Mouse (Mus musculus) urinary bladder, postnatal 14 days (tissue): ENCODE results near the gene Impdh2.

Experiments
- DNase-seq: peaks from one replicate; pipeline ENCODE4 v3.0.0; 2021; ENCODE audit warnings: low spot score

Impdh2 gene

DNA sequence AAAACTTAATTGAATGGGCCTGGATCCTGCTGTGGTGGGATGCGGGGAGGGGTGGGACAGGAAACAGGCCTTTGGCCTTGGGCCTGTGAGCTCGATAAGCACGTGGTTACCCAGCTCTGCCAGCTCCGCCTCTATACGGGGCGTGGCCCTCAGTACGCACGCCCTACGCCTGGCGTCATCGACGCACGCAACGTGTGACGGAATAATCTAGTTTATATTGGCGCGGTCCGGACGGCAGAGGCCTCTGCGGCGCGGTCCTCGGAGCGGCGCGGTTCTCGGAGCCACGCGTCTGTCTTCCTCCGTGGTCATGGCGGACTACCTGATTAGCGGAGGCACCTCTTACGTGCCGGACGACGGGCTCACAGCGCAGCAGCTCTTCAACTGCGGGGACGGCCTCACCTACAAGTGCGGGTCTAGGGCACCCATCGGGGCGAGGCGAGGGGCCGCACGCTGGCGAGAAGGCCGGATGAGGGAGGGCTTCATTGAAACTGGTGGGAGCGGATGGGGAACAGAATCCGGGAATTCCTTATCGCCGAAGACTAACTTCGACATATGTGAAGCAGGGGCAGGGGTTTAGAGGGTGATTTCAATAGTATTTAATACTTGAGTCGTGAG, at the start of gene Impdh2:
Gene Impdh2, plus strand, starts transcription at position 60 of the 615 bp plus-strand sequence.
- peak; percentile 94 for DNase-seq

DNA sequence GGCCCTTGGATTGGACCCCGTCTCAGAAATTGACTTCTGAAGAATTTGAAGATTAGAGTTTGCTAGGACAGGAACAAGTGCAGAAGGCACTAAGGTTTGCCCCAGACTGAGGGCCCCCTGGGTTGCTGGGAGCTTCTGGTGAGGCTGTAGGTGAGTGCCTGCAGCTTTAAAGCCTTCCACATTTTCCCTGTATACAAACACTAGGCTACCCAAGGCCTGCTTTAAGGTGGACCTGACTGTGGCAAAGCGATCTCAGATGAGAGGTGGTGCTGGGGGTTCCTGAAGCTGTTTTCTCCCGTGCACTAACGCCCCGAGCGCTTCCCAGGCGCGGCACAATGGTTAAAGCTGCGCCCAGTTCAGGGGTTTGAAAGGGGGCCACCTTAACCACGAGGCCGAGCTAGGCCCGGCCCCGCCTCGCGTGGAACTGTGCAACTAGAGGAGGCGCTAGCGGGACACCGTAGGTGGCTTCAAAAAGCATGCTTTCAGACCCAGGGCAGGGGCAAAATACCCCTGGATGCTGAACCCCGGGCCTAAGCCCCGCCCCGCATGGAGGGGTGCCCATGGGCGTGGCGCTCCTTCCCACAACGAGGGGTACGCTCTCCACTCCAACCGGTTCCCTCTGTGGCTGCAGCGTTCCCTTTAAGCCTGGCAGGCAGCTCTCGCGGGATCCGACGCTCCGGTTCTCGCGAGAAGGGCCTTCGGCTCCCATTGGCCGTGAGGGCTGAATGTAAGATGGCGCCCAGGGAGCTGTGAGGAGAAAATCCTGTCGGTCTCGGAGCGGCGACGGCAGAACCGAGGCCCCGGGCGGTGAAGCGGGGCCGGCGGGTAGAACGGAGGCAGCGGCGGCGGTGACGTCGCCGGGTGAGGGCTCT, 43.5 kb upstream of the Impdh2 start, which contains the start of gene Qrich1:
Gene Qrich1, plus strand, starts transcription at position 427 of the 872 bp plus-strand sequence.
- DNase-seq = peak; percentile 95

DNA sequence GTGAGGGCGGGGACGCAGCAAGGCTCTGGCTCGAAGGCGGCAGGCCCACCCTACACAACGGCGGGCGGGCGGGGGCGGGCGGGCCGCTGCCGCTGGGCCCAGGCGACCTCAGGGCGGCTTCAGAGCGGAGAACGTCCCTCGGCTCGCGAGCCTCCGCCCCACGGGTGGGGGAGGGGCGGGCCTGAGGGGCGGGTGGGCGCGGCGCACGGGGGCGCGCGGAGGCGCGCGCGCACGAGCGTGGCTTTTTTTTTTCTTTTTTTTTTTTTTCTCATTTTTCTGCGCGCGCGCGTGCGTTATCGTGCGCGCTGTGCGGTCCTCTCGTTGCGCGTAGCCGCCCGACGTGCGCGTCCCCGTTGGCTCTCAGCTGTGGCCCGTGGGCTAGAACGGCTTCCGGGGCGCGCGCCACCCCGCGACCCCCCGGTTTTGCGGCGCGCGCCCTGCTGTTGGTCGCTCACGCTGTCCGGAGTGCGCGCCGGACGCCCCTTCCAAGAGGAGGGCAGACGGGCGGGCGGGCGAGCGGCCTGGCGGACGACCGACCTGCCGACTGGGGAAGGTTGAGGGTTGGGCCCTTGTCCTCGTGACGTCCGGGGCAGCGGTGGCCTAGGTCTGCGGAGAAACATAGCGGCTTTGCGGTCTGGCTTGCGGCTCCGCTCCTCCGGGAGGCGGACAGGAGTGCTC, 42.7 kb upstream of the Impdh2 start:
- peak; percentile 85 for DNase-seq

DNA sequence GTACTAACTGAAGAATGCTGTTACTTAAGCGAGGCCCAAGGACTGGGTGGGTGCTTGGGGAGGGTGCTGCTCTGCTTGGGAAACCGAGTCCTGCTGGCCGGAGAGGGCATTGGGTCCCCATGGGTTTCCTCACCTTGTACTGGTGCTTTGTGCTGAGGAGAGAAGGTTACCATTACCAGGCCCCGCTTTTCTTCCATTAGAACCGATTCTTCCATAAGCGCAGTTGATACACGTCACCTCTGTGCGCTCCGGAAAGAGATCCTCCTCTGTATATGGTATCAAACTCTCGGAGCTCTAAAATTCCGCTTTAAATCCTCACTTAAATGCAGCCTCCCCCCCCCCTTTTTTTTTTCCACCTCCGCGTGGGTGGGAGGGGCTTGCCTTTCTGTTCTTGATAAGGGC, 42.2 kb upstream of the Impdh2 start:
- peak; percentile 31 for DNase-seq

DNA sequence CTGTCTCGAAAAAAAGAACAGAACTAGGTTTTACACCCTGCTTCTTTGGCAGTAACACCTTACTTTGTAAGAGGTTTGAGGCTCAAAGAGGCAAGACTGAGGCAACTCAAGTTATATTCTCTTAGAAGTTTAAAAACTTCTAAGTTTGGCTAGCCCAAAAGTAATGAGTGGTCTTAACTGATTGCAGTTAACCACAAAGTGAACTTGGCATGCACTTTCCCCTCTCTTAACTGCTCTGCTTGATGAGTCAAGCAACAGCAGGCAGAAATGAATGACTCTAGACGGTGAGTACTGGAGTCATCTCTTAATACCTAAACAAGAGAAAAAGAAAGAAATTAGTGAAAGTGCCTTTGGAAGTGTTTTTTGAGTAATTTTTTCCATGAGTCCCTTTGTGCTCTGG, 38.5 kb upstream of the Impdh2 start:
- DNase-seq = no peak

DNA sequence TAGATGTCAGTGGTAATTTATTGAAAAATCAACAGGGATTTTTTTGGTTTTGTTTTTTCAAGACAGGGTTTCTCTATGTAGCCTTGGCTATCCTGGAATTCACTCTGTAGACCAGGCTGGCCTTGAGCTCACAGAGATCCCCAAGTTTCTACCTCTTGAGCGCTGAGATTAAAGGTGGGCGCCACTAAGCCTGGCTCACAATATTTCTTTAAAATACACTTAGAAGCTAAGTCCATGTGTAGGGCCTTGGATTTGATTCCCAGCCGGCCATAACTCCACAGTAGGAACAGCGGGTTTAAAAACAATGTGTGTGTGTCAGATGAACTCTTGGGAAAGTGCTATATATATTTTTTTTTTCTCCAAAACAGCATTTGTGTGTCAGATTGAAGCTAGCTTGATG, 36.7 kb upstream of the Impdh2 start:
- no peak for DNase-seq

DNA sequence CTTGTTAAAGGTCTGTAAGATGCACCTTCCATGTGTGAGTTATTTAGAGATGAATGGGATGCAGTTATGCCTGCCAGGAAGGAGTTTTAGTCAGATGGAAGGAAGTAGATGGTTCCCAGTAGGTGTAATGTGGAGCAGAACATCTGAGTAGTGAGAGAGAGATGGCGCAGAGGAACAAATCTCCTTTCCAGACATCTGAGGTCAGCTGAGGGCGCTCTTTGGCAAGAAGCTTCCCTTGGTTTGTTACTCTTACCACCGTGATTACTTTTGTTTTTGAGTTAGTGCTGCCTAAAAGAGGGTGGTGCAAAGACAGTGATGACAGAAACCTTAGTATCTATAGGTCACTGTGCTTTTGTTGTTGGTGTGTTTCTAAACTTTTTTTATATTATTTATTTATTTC, 34.7 kb upstream of the Impdh2 start:
- DNase-seq = no peak

DNA sequence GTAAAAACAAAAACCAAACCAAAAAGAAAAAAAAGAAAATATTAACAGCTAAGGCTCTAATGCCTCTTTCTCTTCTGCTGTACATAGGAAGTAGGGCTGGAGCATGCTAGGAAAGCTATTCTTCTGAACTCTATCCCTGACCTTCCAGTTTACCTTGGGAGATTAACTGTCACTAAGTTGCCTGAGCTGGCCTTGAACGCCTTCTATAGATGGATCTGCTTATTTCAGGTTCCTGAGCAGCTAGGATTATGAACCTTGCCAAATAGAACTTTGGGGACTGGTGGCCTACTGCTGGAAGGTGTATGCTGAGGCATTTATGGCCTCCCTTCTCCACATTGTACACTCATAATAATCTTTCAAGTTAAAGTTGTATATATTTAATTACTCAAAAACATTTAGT, 29.1 kb upstream of the Impdh2 start:
- DNase-seq = no peak

DNA sequence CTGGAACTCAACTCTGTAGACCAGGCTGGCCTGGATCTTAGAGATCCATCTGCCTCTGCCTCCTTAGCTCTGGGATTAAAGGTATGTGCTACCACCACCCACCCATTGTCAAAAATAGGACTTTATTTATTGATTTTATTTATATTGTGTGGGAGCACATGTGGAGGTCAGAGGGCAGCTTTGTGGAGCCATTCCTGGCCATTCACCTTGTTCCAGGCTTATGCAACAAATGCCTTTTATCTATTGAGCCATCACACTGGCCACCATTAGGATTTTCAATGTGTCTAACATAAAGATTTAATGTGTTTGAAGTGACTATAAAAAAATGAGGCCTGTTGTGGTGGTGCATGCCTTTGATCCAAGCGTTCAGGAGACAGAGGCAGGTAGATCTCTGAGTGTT, 28.6 kb upstream of the Impdh2 start:
- no peak for DNase-seq

DNA sequence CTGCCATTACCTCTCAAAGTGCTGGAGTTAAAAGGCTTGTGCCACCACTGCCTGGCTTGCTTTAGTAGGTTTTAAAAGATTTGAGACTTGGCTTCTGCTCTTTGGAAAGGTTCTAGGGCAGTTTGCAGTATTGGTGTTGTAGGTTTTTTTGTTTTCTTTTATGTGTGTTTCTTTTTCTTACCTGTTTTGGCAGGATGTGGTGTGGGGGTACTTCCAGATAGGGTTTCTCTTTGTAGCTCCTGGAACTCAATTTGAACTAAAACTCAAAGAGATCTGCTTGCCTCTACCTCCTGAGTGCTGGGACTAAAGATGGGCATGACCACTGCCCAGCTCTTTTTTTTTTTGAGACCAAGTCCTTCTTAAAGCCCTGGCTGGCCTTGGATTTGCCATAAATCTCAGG, 19.2 kb upstream of the Impdh2 start:
- DNase-seq = no peak

DNA sequence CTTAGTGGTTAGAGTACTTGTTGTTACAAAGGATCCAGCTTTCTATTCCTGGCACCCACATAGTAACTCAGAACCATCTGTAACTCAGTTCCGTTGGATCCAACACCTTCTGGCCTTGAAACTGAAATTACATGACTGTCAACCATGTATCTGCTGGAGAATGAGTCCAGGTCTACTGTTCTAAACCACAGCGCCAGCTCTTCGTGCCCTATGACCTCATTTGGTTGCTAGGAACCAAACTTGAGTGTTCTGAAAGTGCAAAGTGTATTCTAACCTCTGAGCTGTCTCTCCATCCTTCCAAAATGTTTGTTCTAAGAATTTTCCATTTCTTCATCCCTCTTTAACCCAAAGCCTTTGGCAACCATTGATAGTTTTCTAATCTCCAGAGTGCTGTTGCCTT, 14.1 kb upstream of the Impdh2 start:
- DNase-seq = no peak

DNA sequence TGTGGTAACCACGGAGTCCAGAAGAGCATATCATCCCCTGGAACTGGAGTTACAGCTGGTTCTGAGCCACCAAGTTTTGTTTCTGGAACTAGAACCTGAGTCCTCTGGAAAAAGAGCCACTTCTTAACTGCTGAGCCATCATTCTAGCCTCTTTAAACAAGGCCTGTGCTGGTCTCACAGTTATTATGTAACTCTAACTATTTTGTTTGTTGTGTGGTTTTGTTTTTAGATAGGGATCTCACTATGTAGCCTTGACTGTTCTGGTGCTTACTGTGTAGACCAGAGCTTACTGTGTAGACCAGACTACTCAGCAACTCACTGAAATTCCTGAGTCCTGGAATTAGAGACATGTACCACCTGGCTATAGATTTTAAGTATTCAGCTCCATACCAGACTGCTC, 13.2 kb upstream of the Impdh2 start:
- DNase-seq = no peak

DNA sequence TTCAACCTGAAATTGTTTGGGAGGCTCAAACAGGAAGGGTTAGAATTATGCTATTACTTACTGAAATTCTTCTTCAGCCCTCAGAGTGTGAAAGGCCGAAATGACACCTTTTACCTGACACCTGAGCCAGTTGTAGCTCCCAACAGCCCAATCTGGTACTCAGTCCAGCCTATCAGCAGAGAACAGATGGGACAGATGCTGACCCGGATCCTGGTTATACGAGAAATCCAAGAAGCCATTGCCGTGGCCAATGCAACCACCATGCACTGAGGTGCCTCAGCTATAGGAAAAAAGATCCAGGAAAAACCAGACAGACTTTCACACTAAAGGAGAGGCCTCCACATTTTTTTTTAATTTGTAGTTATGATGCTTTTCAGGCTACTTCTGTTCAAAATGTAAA, 917 bp upstream of the Impdh2 start:
- DNase-seq = no peak

DNA sequence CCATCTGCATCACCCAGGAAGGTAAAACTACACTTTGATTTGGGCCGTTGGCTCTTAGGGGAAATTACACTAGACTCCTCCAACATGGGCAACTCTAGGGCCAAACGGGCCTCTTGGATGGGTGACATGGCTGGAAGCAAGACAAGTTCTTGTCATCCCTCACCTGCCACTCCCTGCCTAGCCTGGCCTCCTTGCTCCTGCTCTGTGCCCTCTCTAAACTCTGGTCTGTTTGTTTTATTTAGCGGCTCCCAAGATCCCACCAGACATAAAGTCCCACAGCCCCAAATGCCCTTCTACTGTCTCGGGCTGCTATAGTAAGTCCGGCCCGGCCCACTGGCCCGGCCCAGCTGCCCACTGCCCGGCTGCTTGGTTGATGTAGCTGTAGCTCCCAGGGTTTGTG, 3.6 kb downstream of the Impdh2 start:
- no peak for DNase-seq

DNA sequence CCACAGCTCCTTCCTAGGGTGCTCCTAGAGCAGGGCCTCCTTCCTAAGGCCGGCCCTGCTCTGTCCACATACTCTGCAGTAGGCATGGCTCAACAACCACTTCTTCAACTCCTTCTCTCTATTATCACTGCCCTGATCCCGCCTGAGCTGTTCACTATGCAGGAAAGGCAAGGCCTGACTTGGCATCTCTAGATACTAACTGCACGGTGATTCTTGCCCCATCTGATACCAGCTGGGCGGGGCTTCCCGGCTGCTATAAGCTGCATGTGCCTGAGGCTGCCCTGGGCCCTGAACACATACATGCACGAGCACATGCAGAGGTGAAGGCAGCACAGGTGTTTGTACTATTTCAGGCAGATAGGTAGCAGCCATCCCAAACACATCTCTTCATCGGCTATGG, 4.0 kb downstream of the Impdh2 start:
- DNase-seq = no peak

DNA sequence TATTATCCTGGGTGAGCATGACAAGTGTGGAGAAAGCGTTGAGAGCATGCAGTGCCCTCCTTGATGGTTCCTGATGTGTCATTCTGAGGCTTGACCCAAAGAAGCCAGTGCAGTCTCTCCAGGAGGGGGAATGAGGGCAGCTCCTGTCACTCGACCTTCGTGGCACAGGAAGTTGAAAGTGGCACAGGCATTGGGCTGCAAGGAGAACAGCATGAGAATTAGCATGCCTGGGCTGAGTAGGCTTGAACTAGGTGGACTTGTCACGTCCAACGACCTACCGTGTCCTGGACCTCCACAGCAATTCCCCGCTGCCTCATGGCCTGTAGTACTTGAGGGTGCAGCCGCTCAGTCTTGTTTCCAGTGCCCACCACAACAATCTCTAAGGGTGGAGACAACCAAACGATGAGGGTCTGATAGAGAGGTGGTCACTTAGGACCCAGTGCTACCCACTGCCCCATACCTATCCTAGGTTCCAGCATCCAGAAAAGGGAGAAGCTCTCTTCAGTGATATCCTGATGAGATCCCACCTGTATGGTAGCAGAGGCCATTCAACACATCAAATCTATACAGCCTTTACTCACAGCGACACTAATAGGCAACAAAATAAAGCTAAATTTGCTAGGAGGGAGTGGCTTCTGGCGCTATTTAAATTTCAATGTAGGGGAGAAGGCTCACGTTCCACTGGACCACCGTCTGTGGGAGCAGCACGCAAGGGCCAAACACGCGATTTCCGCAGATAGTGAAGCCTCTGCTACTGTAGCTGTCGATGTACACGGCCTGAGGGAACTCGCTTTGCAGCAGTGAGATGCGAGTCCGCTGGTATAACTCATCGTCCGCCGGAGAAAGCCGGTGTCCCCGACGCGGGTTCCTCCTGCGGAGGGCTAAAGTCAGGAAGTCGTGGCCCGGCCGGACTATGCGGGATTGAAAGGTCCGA, 6.1 kb downstream of the Impdh2 start:
- DNase-seq = no peak

DNA sequence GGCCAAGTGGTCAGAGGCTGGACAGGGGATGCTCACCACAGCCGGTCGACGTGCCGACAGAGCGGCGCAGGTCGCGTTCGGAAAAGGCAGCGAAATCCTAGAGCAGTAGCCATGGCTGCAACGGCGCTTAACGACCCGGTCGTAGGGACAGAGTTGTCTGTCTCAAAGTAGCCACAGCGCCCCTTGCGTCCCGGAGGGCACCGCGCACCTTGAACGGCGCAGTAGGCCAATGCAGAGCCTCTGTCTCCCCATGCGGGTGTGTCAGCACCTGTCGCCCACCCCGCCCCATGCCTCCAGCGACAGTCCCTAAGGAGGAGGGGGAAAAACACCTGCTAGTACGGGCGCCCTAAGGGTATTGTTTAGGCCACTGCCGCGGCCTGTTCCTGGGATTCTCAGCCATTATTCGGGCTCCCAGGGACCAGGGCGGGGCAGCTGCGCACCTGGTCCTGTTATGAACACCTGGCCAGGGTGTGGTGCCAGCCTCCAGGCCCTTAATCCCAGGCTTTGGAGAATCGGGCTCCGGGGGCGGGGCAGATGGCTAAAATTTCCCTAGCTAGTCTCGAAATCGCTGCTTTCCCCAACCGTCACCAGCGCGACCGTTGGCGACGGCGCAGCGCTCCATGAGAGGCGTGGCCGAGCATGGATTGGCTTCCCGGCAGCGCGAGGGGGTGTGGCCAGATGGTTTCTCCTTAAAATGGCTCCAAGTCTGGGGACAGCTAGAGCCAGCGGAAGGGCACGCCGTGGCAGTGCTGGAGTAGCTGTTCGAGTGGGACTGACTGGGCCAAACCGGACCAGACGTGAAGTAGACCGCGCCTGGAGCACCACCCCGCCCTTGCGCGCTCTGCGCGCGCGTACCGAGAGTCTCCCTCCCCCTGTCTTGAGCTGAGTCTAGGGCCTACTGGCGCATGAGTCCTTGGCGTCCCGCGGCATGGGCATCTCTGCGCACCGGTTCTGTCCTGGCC, 7.0 kb downstream of the Impdh2 start, which contains the start of gene Ndufaf3:
Gene Ndufaf3, minus strand, starts transcription at position 620 of the 962 bp plus-strand sequence.
- peak; percentile 96 for DNase-seq

DNA sequence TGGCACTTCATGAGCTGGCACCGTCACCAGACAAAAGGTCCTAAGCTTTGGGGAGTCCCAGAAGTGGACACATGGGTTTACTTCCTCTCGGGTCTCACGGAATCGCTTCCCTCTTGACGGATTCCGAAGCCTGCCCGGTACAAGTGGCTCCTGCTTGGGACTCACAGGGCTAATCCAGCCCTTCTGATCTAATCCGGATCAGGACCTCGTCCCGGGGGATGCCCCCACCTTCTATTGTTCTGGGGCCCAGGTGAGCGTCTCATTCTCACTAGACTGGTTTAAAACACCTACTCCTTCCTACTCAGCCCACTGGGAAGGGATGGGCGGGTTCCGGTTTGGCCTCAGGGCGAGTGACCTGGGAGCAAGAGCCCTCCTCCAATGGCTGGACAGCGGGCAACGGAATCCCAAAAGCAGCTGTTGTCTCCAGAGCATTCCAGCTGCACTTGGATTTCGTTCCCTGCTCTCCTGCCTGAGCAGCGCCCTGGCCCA, 7.9 kb downstream of the Impdh2 start:
- DNase-seq = peak; percentile 40

DNA sequence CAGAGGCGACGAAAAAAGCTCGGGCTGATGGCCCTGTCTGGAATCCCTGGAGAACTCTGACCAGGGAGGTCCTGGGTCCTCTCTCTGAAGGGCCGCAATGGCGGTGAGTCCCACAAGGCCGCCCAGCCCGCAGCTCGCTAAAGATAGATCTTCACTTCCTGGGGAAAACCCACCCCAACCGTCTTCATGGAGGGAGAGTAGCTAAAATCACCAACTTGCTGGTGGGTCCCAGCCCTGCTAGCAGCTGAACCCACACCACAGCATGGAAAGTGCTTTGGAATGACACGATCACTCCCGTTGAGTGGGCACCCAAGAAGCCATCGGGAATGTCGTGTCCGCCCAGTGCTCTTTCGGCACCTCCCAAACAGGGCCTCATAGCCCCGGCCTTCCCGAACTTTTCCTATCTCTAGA, 8.4 kb downstream of the Impdh2 start:
- no peak for DNase-seq
